Mouse (Mus musculus) adipocyte (in vitro differentiated cells): Measurements from ENCODE around the gene Agap1.

Experiments
- DNase-seq: peaks from one replicate; pipeline ENCODE4 v3.0.0-alpha.2; 2016; ENCODE audit warnings: low spot score

Agap1 gene

GRCm38 (mm10) chr1:89757545-89757944 is 302.9 kb downstream of the Agap1 start:
- peak; percentile 3 for DNase-seq

- DNase-seq, result no peak
Measured at GRCm38 (mm10) chr1:89763912-89764311, 309.3 kb downstream of the Agap1 start.

GRCm38 (mm10) chr1:89766891-89767290 is 312.3 kb downstream of the Agap1 start:
- no peak for DNase-seq

GRCm38 (mm10) chr1:89769641-89770040 is 315.0 kb downstream of the Agap1 start:
- no peak for DNase-seq

GRCm38 (mm10) chr1:89770298-89770697 is 315.7 kb downstream of the Agap1 start:
- DNase-seq, result peak; percentile 8

- DNase-seq, result no peak
Measured at GRCm38 (mm10) chr1:89775750-89776149, 321.1 kb downstream of the Agap1 start.

- DNase-seq, result no peak
Measured at GRCm38 (mm10) chr1:89780675-89781074, 326.1 kb downstream of the Agap1 start.

GRCm38 (mm10) chr1:89781861-89782260 is 327.3 kb downstream of the Agap1 start:
- DNase-seq, result peak; percentile 39

- no peak for DNase-seq
Measured at GRCm38 (mm10) chr1:89786793-89787192, 332.2 kb downstream of the Agap1 start.

GRCm38 (mm10) chr1:89798724-89799123 is 344.1 kb downstream of the Agap1 start:
- DNase-seq, result no peak

- no peak for DNase-seq
Measured at GRCm38 (mm10) chr1:89801506-89801905, 346.9 kb downstream of the Agap1 start.

- DNase-seq, result no peak
Measured at GRCm38 (mm10) chr1:89804981-89805380, 350.4 kb downstream of the Agap1 start.

GRCm38 (mm10) chr1:89812816-89813215 is 358.2 kb downstream of the Agap1 start:
- DNase-seq, result no peak

GRCm38 (mm10) chr1:89816487-89817206 is 362.0 kb downstream of the Agap1 start:
- no peak for DNase-seq

- DNase-seq, result no peak
Measured at GRCm38 (mm10) chr1:89821822-89822221, 367.2 kb downstream of the Agap1 start.

GRCm38 (mm10) chr1:89822431-89822830 is 367.8 kb downstream of the Agap1 start:
- DNase-seq, result no peak

GRCm38 (mm10) chr1:89823036-89823435 is 368.4 kb downstream of the Agap1 start:
- no peak for DNase-seq

GRCm38 (mm10) chr1:89827051-89827450 is 372.4 kb downstream of the Agap1 start:
- DNase-seq, result peak; percentile 45

- peak; percentile 25 for DNase-seq
Measured at GRCm38 (mm10) chr1:89831095-89831494, 376.5 kb downstream of the Agap1 start.

GRCm38 (mm10) chr1:89844064-89844463 is 389.5 kb downstream of the Agap1 start:
- no peak for DNase-seq

- DNase-seq, result no peak
Measured at GRCm38 (mm10) chr1:89845487-89845886, 390.9 kb downstream of the Agap1 start.

- no peak for DNase-seq
Measured at GRCm38 (mm10) chr1:89846148-89846547, 391.5 kb downstream of the Agap1 start.

- DNase-seq, result no peak
Measured at GRCm38 (mm10) chr1:89848356-89849039, 393.9 kb downstream of the Agap1 start.
